Mouse (Mus musculus) MEL (cell line): ENCODE measurements around the gene Hoxd11. TPM values are rescaled to one million over a fixed set of nuclear protein-coding genes. Genes with fewer than 3 reads are reported as not detected.
A peak's percentile ranks its signal among the peaks of the same experiment; 100 is the strongest.

Experiments used
- DNase-seq: peaks from one replicate; pipeline ENCODE4 v3.0.0; 2011; ENCODE audit warnings: low read depth, low spot score
- H3K27ac ChIP-seq: 2 replicates; pipeline ENCODE4 v1.5.1; 2012; ENCODE audit warnings: low read depth, mild to moderate bottlenecking, control low read depth, low read length, moderate library complexity; ENCODE audit not compliant: control insufficient read depth
- H3K27me3 ChIP-seq, 2 experiments: fragments of 150-350 bp in 1 of 2; sonication (generic) in 1 of 2; 2 replicates each; pipeline ENCODE4 v1.6.1; 2012; ENCODE audit warnings: low read length in 2 of 2, mild to moderate bottlenecking in 2 of 2, improper control_type of control experiment in 1 of 2, moderate library complexity in 1 of 2; ENCODE audit not compliant: insufficient read depth in 2 of 2, control insufficient read depth in 1 of 2
- H3K36me3 ChIP-seq, 2 experiments: 2 replicates each; pipeline ENCODE4 v1.6.1; 2012 to 2014; ENCODE audit warnings: low read length in 2 of 2, improper control_type of control experiment in 1 of 2, inconsistent platforms in 1 of 2, mild to moderate bottlenecking in 1 of 2; ENCODE audit not compliant: insufficient read depth in 2 of 2, control insufficient read depth in 1 of 2
- H3K4me1 ChIP-seq, 2 experiments: fragments of 150-350 bp in 1 of 2; sonication (generic) in 1 of 2; 2 replicates each; pipeline ENCODE4 v1.6.1; 2012; ENCODE audit warnings: low read length in 2 of 2, improper control_type of control experiment in 1 of 2, mild to moderate bottlenecking in 1 of 2; ENCODE audit not compliant: insufficient read depth in 2 of 2, control insufficient read depth in 1 of 2
- H3K4me3 ChIP-seq, 2 experiments: fragments of 150-350 bp in 1 of 2; sonication (generic) in 1 of 2; 2 replicates each; pipeline ENCODE4 v1.5.1; 2012; ENCODE audit warnings: low read depth in 2 of 2, low read length in 2 of 2, mild to moderate bottlenecking in 2 of 2, moderate library complexity in 2 of 2, control low read depth in 1 of 2, improper control_type of control experiment in 1 of 2; ENCODE audit not compliant: control insufficient read depth in 1 of 2, insufficient read depth in 1 of 2
- H3K79me2 ChIP-seq: 2 replicates; pipeline ENCODE4 v1.6.1; 2012; ENCODE audit warnings: mild to moderate bottlenecking, low read length, moderate library complexity; ENCODE audit not compliant: control insufficient read depth, poor library complexity, insufficient read depth
- H3K9ac ChIP-seq: 2 replicates; pipeline ENCODE4 v1.6.1; 2012; ENCODE audit warnings: low read depth, mild to moderate bottlenecking, control low read depth, low read length, moderate library complexity; ENCODE audit not compliant: control insufficient read depth, poor library complexity, severe bottlenecking
- H3K9me3 ChIP-seq: fragments of 150-350 bp; sonication (generic); replicated peaks from 2 replicates; pipeline ENCODE4 v1.6.1; 2012; ENCODE audit warnings: mild to moderate bottlenecking, low read length, improper control_type of control experiment, moderate library complexity; ENCODE audit not compliant: insufficient read depth
- CHD2 ChIP-seq: IDR thresholded peaks from 2 replicates; pipeline ENCODE4 v1.6.1; 2011; ENCODE audit warnings: low read length, improper control_type of control experiment
- CTCF ChIP-seq, 3 experiments: IDR thresholded peaks in 2 of 3; conservative IDR thresholded peaks in 1 of 3; 2 replicates each; pipeline ENCODE4 v1.5.1; 2011 to 2012; ENCODE audit warnings: low read length in 3 of 3, low read depth in 2 of 3, mild to moderate bottlenecking in 2 of 3, improper control_type of control experiment in 1 of 3, inconsistent platforms in 1 of 3, mixed read lengths in 1 of 3, moderate library complexity in 1 of 3; ENCODE audit not compliant: control insufficient read depth in 1 of 3, insufficient read depth in 1 of 3, poor library complexity in 1 of 3, severe bottlenecking in 1 of 3
- E2F4 ChIP-seq: IDR thresholded peaks from 2 replicates; pipeline ENCODE4 v1.6.1; 2011; ENCODE audit warnings: low read depth, low read length, improper control_type of control experiment, borderline replicate concordance
- ELF1 ChIP-seq: IDR thresholded peaks from 2 replicates; pipeline ENCODE4 v1.6.1; 2014; ENCODE audit warnings: low read depth, mild to moderate bottlenecking, inconsistent platforms, low read length, improper control_type of control experiment, moderate library complexity
- ETS1 ChIP-seq: IDR thresholded peaks from 2 replicates; pipeline ENCODE4 v1.6.1; 2012; ENCODE audit warnings: low read depth, mild to moderate bottlenecking, inconsistent platforms, low read length, improper control_type of control experiment, moderate library complexity
- GABPA ChIP-seq: IDR thresholded peaks from 2 replicates; pipeline ENCODE4 v1.6.1; 2012; ENCODE audit warnings: low read depth, mild to moderate bottlenecking, inconsistent platforms, low read length, improper control_type of control experiment, moderate library complexity
- HCFC1 ChIP-seq: IDR thresholded peaks from 2 replicates; pipeline ENCODE4 v1.6.1; 2012; ENCODE audit warnings: low read depth, mild to moderate bottlenecking, inconsistent platforms, low read length, improper control_type of control experiment, moderate library complexity
- KAT2A ChIP-seq: conservative IDR thresholded peaks from 2 replicates; pipeline ENCODE4 v1.6.1; 2012; ENCODE audit warnings: low read depth, low read length, improper control_type of control experiment, inconsistent platforms
- MAFK ChIP-seq: IDR thresholded peaks from 2 replicates; pipeline ENCODE4 v1.6.1; 2011; ENCODE audit warnings: low read depth, mild to moderate bottlenecking, low read length, improper control_type of control experiment, borderline replicate concordance
- MEF2A ChIP-seq: IDR thresholded peaks from 2 replicates; pipeline ENCODE4 v1.6.1; 2014; ENCODE audit warnings: low read depth, mild to moderate bottlenecking, inconsistent platforms, low read length, improper control_type of control experiment; ENCODE audit not compliant: poor library complexity, insufficient replicate concordance, severe bottlenecking; ENCODE audit errors: extremely low read depth
- NRF1 ChIP-seq: IDR thresholded peaks from 2 replicates; pipeline ENCODE4 v1.6.1; 2014; ENCODE audit warnings: low read depth, mild to moderate bottlenecking, inconsistent platforms, low read length, improper control_type of control experiment, moderate library complexity; ENCODE audit not compliant: poor library complexity, insufficient read depth, severe bottlenecking
- POLR2AphosphoS2 ChIP-seq: IDR thresholded peaks from 2 replicates; pipeline ENCODE4 v1.6.1; 2011; ENCODE audit warnings: low read length, improper control_type of control experiment
- RAD21 ChIP-seq: IDR thresholded peaks from 2 replicates; pipeline ENCODE4 v1.6.1; 2011; ENCODE audit warnings: mild to moderate bottlenecking, low read depth, low read length, improper control_type of control experiment
- SMC3 ChIP-seq: IDR thresholded peaks from 2 replicates; pipeline ENCODE4 v1.6.1; 2011; ENCODE audit warnings: low read depth, low read length, improper control_type of control experiment
- TCF12 ChIP-seq: IDR thresholded peaks from 2 replicates; pipeline ENCODE4 v1.6.1; 2014; ENCODE audit warnings: low read depth, mild to moderate bottlenecking, inconsistent platforms, low read length, improper control_type of control experiment, moderate library complexity
- UBTF ChIP-seq: IDR thresholded peaks from 2 replicates; pipeline ENCODE4 v1.6.1; 2012; ENCODE audit warnings: low read depth, mild to moderate bottlenecking, inconsistent platforms, low read length, improper control_type of control experiment, moderate library complexity, borderline replicate concordance; ENCODE audit not compliant: insufficient read depth
- USF1 ChIP-seq: IDR thresholded peaks from 2 replicates; pipeline ENCODE4 v1.6.1; 2014; ENCODE audit warnings: low read depth, mild to moderate bottlenecking, inconsistent platforms, low read length, improper control_type of control experiment, moderate library complexity
- USF2 ChIP-seq, 2 experiments: IDR thresholded peaks; 2 replicates each; pipeline ENCODE4 v1.6.1; 2011 to 2012; ENCODE audit warnings: improper control_type of control experiment in 2 of 2, low read length in 2 of 2, borderline replicate concordance in 1 of 2, inconsistent platforms in 1 of 2, low read depth in 1 of 2, mild to moderate bottlenecking in 1 of 2; ENCODE audit not compliant: insufficient read depth in 1 of 2
- ZC3H11A ChIP-seq: IDR thresholded peaks from 2 replicates; pipeline ENCODE4 v1.6.1; 2012; ENCODE audit warnings: low read depth, mild to moderate bottlenecking, inconsistent platforms, low read length, improper control_type of control experiment
- polyA plus RNA-seq, 2 experiments: library from polyadenylated mRNA; stranded (reverse) in 1 of 2; unstranded in 1 of 2; fragments of >175 nt in 1 of 2; fragments of >200 nt in 1 of 2; gene quantifications; 2 replicates each; pipeline versions ENCODE4 v1.2.1 to v1.2.4; 2012; ENCODE audit warnings: low replicate concordance in 2 of 2, low read depth in 1 of 2; ENCODE audit not compliant: insufficient read length in 2 of 2, insufficient read depth in 1 of 2, missing spikeins in 1 of 2
- total RNA-seq: library from RNA; depleted of rRNA; stranded (reverse); fragments of 300-350 nt; gene quantifications from 2 replicates; pipeline ENCODE4 v1.2.3, GENCODE M21; 2012

Hoxd11 gene
- total and polyA plus RNA-seq, 3 experiments = not detected

DNA sequence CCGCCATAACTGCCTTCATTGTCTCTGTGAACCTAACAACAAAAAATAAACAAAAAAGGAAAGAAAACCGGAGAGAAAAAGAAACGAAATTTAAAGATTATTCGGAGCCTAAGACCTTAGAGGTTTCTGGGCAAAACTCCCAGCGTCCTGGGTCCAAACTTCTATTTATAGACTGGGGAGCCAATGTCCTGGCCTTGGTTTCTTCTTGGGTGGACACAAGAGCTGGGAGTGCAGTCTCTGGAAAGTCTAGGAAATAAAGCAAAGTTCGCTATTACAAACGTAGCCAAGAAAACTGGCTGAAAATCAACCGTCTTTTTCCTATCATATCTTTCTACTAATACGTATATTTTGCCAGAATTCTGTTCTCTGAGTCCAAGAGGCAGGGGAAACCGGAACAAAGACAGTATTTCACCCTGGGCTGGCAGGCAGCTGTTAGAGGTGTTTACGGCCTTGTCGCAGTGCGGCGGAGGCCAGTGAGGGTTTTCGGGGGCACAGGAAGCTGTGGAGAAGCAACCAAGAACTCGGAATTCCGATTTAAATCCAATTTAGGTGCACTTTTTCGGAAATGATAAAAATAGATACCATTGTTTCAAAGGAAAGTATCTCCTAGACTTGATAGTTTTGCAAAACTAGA lies 34.9 kb downstream of the Hoxd11 start:
- TF ChIP-seq MEF2A (no peak), CHD2 (no peak), ELF1 (no peak), HCFC1 (no peak), E2F4 (no peak), KAT2A (no peak), ETS1 (no peak), USF2 (IDR thresholded peaks at IDR 0.05; ENCODE audit: borderline replicate concordance in 1 of 2, insufficient read depth in 1 of 2, low read depth in 1 of 2, low read length in 2 of 2) (no peak), TCF12 (no peak)
- no peak overlapping the region for H3K4me3 ChIP-seq
- H3K9ac ChIP-seq = no peak overlapping the region
- no peaks in the 10 kb centered on the region for H3K36me3 ChIP-seq
- no peaks in the 10 kb centered on the region for H3K4me1 ChIP-seq
- no peaks in the 10 kb centered on the region for H3K9me3 ChIP-seq
- no peak for DNase-seq
- no peak overlapping the region for H3K27ac ChIP-seq
- H3K79me2 ChIP-seq = no peaks in the 10 kb centered on the region
- H3K27me3 ChIP-seq = peaks cover 0 to 1% of the 10 kb centered on the region in 2 experiments; a peak in 1 of 4 replicates

- Histone ChIP-seq H3K4me3 (peak overlapping the region in 1 of 2 experiments; percentile 26; a peak in 1 of 4 replicates), H3K36me3 (no peaks in the 10 kb centered on the region), H3K27me3 (peaks cover 0 to 1% of the 10 kb centered on the region in 2 experiments; a peak in 1 of 4 replicates)
These were observed 35.5 kb downstream of the Hoxd11 start for GRCm38 (mm10) chr2:74714881-74715280.

DNA sequence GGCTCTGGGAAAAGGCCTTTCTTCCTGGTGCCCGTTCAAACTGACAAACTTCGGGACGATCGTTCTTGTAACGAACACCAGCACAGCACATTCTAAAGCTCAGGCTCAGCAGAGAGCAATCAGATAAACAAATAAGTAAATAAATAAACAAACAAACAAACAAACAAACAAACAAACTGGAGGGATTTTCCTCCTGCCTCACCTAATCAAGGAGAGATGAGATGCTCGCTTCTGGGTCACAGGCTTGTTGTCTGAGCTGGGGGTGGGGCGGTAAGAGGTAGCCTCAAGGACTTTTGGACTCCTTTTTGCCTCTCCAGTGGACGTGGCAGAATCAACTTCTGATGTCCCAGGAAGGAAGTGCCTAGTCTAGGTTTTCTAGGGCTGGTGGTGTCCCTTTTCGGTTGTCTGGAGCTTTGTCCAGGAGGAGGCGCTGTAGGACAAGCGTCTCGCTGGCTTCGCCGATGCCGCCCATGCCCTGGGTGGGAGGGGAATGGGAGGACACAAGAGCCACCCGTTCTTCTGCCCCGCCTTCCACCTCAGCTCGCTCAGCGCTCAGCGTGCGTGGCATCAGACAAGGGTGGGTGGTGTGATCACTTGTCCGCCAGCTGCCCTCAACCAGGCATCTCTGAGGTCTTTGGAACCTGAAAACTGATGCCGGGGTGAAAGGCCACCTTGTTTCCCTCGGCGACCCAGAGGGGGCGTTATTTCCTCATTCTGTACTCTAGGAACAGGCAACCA lies 36.3 kb downstream of the Hoxd11 start:
- peaks cover 0 to 1% of the 10 kb centered on the region in 2 experiments; a peak in 1 of 4 replicates for H3K27me3 ChIP-seq
- H3K36me3 ChIP-seq = no peaks in the 10 kb centered on the region
- no peak overlapping the region for H3K27ac ChIP-seq
- H3K4me1 ChIP-seq = no peaks in the 10 kb centered on the region
- TF ChIP-seq CTCF (IDR thresholded peaks at IDR 0.05 in 2 of 3, conservative IDR thresholded peaks at IDR 0.05 in 1 of 3; ENCODE audit: control insufficient read depth in 1 of 3, insufficient read depth in 1 of 3, low read depth in 2 of 3, low read length in 3 of 3, poor library complexity in 1 of 3, severe bottlenecking in 1 of 3) = peak; percentile 81 to 98 (median 87)
- peak; percentile 93 for TF ChIP-seq RAD21
- TF ChIP-seq GABPA = no peak
- no peak for TF ChIP-seq UBTF
- no peak for TF ChIP-seq USF1
- peak; percentile 86 for TF ChIP-seq SMC3
- TF ChIP-seq ZC3H11A = peak; percentile 88
- no peak for TF ChIP-seq ELF1
- TF ChIP-seq, all 39 proteins: peak for 4
- peak; percentile 92 for DNase-seq
- peak overlapping the region; percentile 26 to 44; a peak in 3 of 4 replicates for H3K4me3 ChIP-seq
- peak overlapping the region; percentile 19; the same call in 1 of the 2 replicates for H3K9ac ChIP-seq
- no peaks in the 10 kb centered on the region for H3K9me3 ChIP-seq
- no peaks in the 10 kb centered on the region for H3K79me2 ChIP-seq

More at GRCm38 (mm10) chr2:74714881-74715280, 35.5 kb downstream of the Hoxd11 start:
- no peaks in the 10 kb centered on the region for H3K9me3 ChIP-seq
- no peak overlapping the region for H3K9ac ChIP-seq
- no peaks in the 10 kb centered on the region for H3K4me1 ChIP-seq
- no peak overlapping the region for H3K27ac ChIP-seq
- peak; percentile 20 for DNase-seq
- H3K79me2 ChIP-seq = no peaks in the 10 kb centered on the region
- TF ChIP-seq NRF1 (peak; percentile 73), MAFK (no peak), CHD2 (no peak), POLR2AphosphoS2 (no peak)
